Mouse (Mus musculus): ENCODE measurements around the gene Spsb4. TPM values are rescaled to one million over a fixed set of nuclear protein-coding genes. Genes with fewer than 3 reads are reported as not detected.

The Spsb4 gene
- total and polyA plus RNA-seq, 2 experiments from 2014 or later = 36.2 to 67.1 TPM

DNA sequence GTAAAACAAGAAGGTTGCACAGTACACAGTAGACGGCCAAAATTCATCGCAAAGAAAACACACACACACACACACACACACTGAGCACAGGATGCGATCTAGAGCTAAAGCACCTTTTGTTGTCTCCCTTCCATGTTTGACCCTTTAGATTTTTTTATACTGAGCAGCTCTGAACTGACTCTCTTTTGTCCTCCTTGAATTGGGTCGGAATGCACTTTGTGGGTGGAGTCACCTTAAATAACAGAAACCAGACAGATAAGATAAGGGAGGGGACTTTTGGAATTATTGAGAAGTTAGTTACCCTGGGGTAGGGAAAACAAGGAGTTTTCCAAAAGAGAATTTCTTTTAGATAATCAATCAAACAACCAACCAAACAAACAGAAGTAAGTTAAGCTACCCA is 7.4 kb upstream of the Spsb4 start:
- no peak for TF ChIP-seq CTCF (IDR thresholded peaks at IDR 0.05; ENCODE audit: low read depth)
- Histone ChIP-seq H3K27me3 (ENCODE audit: insufficient read depth, low read length) (no peaks in the 10 kb centered on the region), H3K4me3 (ENCODE audit: low read length) (no peak overlapping the region), H3K36me3 (ENCODE audit: insufficient read depth, low read length) (no peaks in the 10 kb centered on the region), H3K27ac (no peak overlapping the region), H3K4me2 (ENCODE audit: low read depth, low read length) (no peak overlapping the region), H3K4me1 (ENCODE audit: insufficient read depth, low read length) (no peaks in the 10 kb centered on the region), H3K9ac (replicated peaks; ENCODE audit: low read length) (no peak overlapping the region), H3K9me3 (ENCODE audit: low read length) (no peaks in the 10 kb centered on the region)
- no peak for ATAC-seq
- DNase-seq (ENCODE audit: low spot score) = no peak
- 88% methylated on average over 4 of the region's 4 CpGs for WGBS

- DNase-seq (ENCODE audit: low spot score) (no peak), ATAC-seq (no peak)
- H3K36me3 ChIP-seq (ENCODE audit: insufficient read depth, low read length) = no peaks in the 10 kb centered on the region
- TF ChIP-seq CTCF (IDR thresholded peaks at IDR 0.05; ENCODE audit: low read depth) = no peak
- H3K9ac ChIP-seq (replicated peaks; ENCODE audit: low read length) = no peak overlapping the region
- 0 out of 2 replicates have a peak, but pooled peaks cover under 1% of the 10 kb centered on the region for H3K4me1 ChIP-seq (ENCODE audit: insufficient read depth, low read length)
- WGBS = 86% methylated on average over 7 of the region's 7 CpGs
- H3K27ac ChIP-seq = no peak overlapping the region
- no peak overlapping the region for H3K4me2 ChIP-seq (ENCODE audit: low read depth, low read length)
- no peak overlapping the region for H3K4me3 ChIP-seq (ENCODE audit: low read length)
- H3K27me3 ChIP-seq (ENCODE audit: insufficient read depth, low read length) = no peaks in the 10 kb centered on the region
- H3K9me3 ChIP-seq (ENCODE audit: low read length) = no peaks in the 10 kb centered on the region
Observed at GRCm38 (mm10) chr9:97024451-97024850, 5.8 kb upstream of the Spsb4 start.

DNA sequence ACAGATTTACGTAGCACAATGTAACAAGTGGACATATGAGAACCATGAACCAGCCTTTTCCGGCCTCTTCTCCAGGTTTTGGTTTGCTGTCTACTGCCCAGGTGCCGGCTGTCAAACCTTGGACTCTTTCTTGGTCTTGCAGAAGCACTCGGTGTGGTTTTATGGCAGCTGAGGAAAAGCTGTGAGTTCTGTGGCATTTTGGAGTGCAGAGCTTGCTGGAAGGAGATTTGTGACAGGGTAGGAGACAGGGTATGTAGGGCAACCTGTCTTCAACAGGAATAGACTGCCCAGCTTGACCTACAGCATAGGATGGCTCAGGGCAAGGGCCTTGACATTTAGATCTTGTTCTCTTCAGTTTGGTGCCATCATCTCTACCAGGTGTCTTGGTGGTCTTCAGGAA is 4.3 kb upstream of the Spsb4 start:
- Histone ChIP-seq H3K9ac (replicated peaks; ENCODE audit: low read length) (no peak overlapping the region), H3K27ac (no peak overlapping the region), H3K4me3 (ENCODE audit: low read length) (no peak overlapping the region), H3K4me1 (ENCODE audit: insufficient read depth, low read length) (peaks cover 6% of the 10 kb centered on the region; the same call in 1 of the 2 replicates), H3K4me2 (ENCODE audit: low read depth, low read length) (no peak overlapping the region), H3K27me3 (ENCODE audit: insufficient read depth, low read length) (no peaks in the 10 kb centered on the region), H3K9me3 (ENCODE audit: low read length) (no peaks in the 10 kb centered on the region), H3K36me3 (ENCODE audit: insufficient read depth, low read length) (no peaks in the 10 kb centered on the region)
- ATAC-seq (no peak), DNase-seq (ENCODE audit: low spot score) (no peak)
- WGBS = 88% methylated on average over 4 of the region's 4 CpGs
- TF ChIP-seq CTCF (IDR thresholded peaks at IDR 0.05; ENCODE audit: low read depth) = no peak

- Histone ChIP-seq H3K27me3 (ENCODE audit: insufficient read depth, low read length) (no peaks in the 10 kb centered on the region), H3K9me3 (ENCODE audit: low read length) (no peaks in the 10 kb centered on the region), H3K4me3 (ENCODE audit: low read length) (no peak overlapping the region), H3K36me3 (ENCODE audit: insufficient read depth, low read length) (no peaks in the 10 kb centered on the region), H3K4me1 (ENCODE audit: insufficient read depth, low read length) (peaks cover 6% of the 10 kb centered on the region; the same call in 1 of the 2 replicates), H3K9ac (replicated peaks; ENCODE audit: low read length) (no peak overlapping the region), H3K27ac (no peak overlapping the region), H3K4me2 (ENCODE audit: low read depth, low read length) (no peak overlapping the region)
- no peak for TF ChIP-seq CTCF (IDR thresholded peaks at IDR 0.05; ENCODE audit: low read depth)
- DNase-seq (ENCODE audit: low spot score) = no peak
- no peak for ATAC-seq
- 87% methylated on average over 5 of the region's 5 CpGs for WGBS
Observed at GRCm38 (mm10) chr9:97022371-97022770, 3.7 kb upstream of the Spsb4 start.

DNA sequence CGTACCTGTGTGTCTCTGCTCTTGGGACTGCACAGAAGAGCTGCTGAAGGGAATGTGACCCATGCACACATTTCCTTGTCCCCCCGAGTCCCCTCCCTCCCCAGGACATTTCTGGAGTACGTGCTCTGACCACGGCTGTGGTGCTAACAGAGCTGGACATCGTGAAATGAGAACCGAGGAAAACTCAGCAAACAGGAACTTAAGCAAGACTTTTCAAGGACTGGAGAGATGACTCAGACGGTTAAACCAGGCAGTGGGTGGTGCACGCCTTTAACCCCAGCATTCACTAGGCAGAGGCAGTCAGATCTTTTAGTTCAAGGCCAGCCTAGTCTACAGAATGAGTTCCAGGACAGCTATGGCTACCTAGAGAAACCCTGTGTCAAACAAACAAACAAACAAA is 1.5 kb upstream of the Spsb4 start:
- Histone ChIP-seq H3K9ac (replicated peaks; ENCODE audit: low read length) (no peak overlapping the region), H3K4me2 (ENCODE audit: low read depth, low read length) (no peak overlapping the region), H3K9me3 (ENCODE audit: low read length) (no peaks in the 10 kb centered on the region), H3K27me3 (ENCODE audit: insufficient read depth, low read length) (no peaks in the 10 kb centered on the region), H3K4me3 (ENCODE audit: low read length) (no peak overlapping the region), H3K27ac (peak overlapping the region; percentile 96; the same call in 1 of the 2 replicates), H3K4me1 (ENCODE audit: insufficient read depth, low read length) (peaks cover 14% of the 10 kb centered on the region), H3K36me3 (ENCODE audit: insufficient read depth, low read length) (no peaks in the 10 kb centered on the region)
- TF ChIP-seq CTCF (IDR thresholded peaks at IDR 0.05; ENCODE audit: low read depth) = no peak
- no peak for DNase-seq (ENCODE audit: low spot score)
- WGBS = 78% methylated on average over 8 of the region's 8 CpGs
- ATAC-seq = no peak

- no peaks in the 10 kb centered on the region for H3K36me3 ChIP-seq (ENCODE audit: insufficient read depth, low read length)
- ATAC-seq = no peak
- TF ChIP-seq CTCF (IDR thresholded peaks at IDR 0.05; ENCODE audit: low read depth) = no peak
- 36% methylated on average over 2 of the region's 2 CpGs for WGBS
- peak; percentile 29 for DNase-seq (ENCODE audit: low spot score)
- H3K9ac ChIP-seq (replicated peaks; ENCODE audit: low read length) = no peak overlapping the region
- no peak overlapping the region for H3K4me3 ChIP-seq (ENCODE audit: low read length)
- peak overlapping the region; percentile 96 for H3K27ac ChIP-seq
- peak overlapping the region; percentile 76 for H3K4me2 ChIP-seq (ENCODE audit: low read depth, low read length)
- H3K9me3 ChIP-seq (ENCODE audit: low read length) = no peaks in the 10 kb centered on the region
- H3K27me3 ChIP-seq (ENCODE audit: insufficient read depth, low read length) = no peaks in the 10 kb centered on the region
- H3K4me1 ChIP-seq (ENCODE audit: insufficient read depth, low read length) = peaks cover 14% of the 10 kb centered on the region
Observed at GRCm38 (mm10) chr9:97019686-97020085, 1.0 kb upstream of the Spsb4 start.

GRCm38 (mm10) chr9:97019231-97019630 is 588 bp upstream of the Spsb4 start:
- H3K4me1 ChIP-seq (ENCODE audit: insufficient read depth, low read length) = peaks cover 14% of the 10 kb centered on the region
- peak; percentile 44; the same call in 1 of the 2 replicates for ATAC-seq
- 4% methylated on average over 11 of the region's 11 CpGs for WGBS

More at GRCm38 (mm10) chr9:97019231-97019630, 588 bp upstream of the Spsb4 start:
- peak overlapping the region; percentile 85 for H3K9ac ChIP-seq (replicated peaks; ENCODE audit: low read length)
- peak overlapping the region; percentile 76 for H3K4me2 ChIP-seq (ENCODE audit: low read depth, low read length)
- H3K27me3 ChIP-seq (ENCODE audit: insufficient read depth, low read length) = no peaks in the 10 kb centered on the region
- no peaks in the 10 kb centered on the region for H3K9me3 ChIP-seq (ENCODE audit: low read length)
- H3K27ac ChIP-seq = peak overlapping the region; percentile 96
- no peaks in the 10 kb centered on the region for H3K36me3 ChIP-seq (ENCODE audit: insufficient read depth, low read length)
- peak; percentile 76 for DNase-seq (ENCODE audit: low spot score)
- TF ChIP-seq CTCF (IDR thresholded peaks at IDR 0.05; ENCODE audit: low read depth) = no peak
- H3K4me3 ChIP-seq (ENCODE audit: low read length) = peak overlapping the region; percentile 65

Measured in hindbrain, postnatal 0 days (tissue).